Mouse (Mus musculus): ENCODE data around the gene Htra1. TPM values are rescaled to one million over a fixed set of nuclear protein-coding genes. Genes with fewer than 3 reads are reported as not detected.

Htra1 gene
- polyA plus RNA-seq, 1 experiment: 11.5 TPM

DNA sequence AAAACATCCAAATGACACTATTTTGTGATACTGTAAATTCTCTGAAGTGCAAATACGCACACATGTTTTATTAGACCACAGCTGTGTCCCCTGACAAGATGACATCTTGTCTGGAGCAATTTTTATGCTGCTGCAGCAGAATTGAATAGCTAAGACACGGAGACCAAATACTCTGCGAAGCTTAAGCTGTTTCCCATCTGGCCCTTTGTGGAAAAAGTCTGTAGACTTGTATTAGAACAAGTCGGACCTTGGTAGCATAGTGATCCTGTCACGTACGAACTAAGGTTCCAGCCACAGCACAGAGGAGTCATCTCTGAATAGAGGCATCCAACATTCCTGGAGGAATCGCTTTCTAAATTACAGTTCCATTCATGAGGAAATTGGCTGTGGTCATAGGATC is 48.4 kb downstream of the Htra1 start:
- Histone ChIP-seq H3K27ac (ENCODE audit: control insufficient read depth, insufficient read depth, low read depth, low read length, poor library complexity) (no peak overlapping the region), H3K4me1 (ENCODE audit: control insufficient read depth, insufficient read depth, low read length) (no peaks in the 10 kb centered on the region), H3K4me3 (replicated peaks; ENCODE audit: control insufficient read depth, low read depth, low read length) (no peak overlapping the region)
- whole genome bisulfite sequencing: 83% methylated on average over 7 of the region's 7 CpGs
- TF ChIP-seq POLR2A (IDR thresholded peaks at IDR 0.05; ENCODE audit: borderline replicate concordance, control insufficient read depth, low read depth, low read length) (no peak), CTCF (IDR thresholded peaks at IDR 0.05; ENCODE audit: control insufficient read depth, insufficient read depth, low read length) (no peak)

DNA sequence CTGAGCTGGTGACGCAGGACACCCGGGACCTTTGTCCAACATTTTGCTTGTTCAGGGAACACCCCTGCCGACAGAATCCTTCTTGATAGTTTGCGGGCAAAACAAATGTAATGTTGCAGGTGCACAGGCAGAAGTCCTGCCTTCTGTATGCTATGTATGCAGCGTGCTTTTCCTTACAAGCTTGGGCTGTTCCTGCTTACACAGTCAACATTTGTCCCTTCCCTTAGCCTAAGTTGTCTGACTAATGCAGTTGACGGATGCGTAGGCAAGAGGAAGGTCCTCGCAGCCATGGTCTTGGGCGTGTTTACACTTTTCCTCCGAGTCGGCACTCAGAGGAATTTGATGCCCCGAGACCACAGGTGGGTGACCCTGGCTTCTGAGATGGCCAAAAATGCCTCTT is 49.3 kb downstream of the Htra1 start:
- Histone ChIP-seq H3K4me3 (replicated peaks; ENCODE audit: control insufficient read depth, low read depth, low read length) (no peak overlapping the region), H3K27ac (ENCODE audit: control insufficient read depth, insufficient read depth, low read depth, low read length, poor library complexity) (no peak overlapping the region), H3K4me1 (ENCODE audit: control insufficient read depth, insufficient read depth, low read length) (no peaks in the 10 kb centered on the region)
- TF ChIP-seq POLR2A (IDR thresholded peaks at IDR 0.05; ENCODE audit: borderline replicate concordance, control insufficient read depth, low read depth, low read length): no peak
- TF ChIP-seq CTCF (IDR thresholded peaks at IDR 0.05; ENCODE audit: control insufficient read depth, insufficient read depth, low read length): no peak
- 88% methylated on average over 12 of the region's 12 CpGs for WGBS

DNA sequence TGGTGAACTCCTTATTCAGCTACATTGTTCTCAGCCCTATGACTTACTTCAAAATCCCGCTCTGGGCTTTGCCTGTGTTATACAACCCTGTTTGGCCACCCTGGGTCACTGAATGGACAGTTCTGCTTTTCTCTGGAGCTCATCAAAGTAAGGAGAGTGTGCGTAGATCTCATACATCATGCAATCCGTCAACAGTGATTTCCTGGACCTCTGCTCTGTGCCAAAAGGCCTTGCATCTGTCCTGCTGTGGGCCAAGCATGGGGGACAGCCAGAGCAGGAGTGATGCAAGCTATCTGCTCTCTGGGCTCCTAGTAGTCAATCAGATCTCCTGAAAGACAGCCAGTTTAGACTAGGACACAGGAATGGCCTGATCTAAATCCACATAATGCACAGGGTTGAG is 49.8 kb downstream of the Htra1 start:
- TF ChIP-seq POLR2A (IDR thresholded peaks at IDR 0.05; ENCODE audit: borderline replicate concordance, control insufficient read depth, low read depth, low read length) (no peak), CTCF (IDR thresholded peaks at IDR 0.05; ENCODE audit: control insufficient read depth, insufficient read depth, low read length) (no peak)
- 72% methylated on average over 3 of the region's 3 CpGs for WGBS

DNA sequence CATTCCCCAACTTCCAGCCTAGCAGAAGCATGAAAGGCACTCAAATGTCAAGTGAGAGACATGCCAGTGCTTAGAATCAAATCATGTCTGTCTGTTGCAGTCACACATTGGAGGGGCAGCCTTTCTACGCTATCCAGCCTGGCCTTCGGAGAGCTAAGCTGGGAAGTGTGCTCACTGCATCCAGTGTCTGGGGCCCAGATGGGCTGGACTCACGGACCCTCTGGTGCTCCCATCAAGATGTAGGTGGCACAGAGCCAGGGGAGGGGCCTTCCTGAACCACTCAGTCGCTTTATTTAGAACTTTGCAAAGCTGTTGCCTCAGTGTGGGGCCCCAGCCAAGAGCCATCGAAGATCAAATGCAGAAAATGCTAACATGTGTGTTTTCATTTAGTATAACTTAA is 52.2 kb downstream of the Htra1 start:
- no peak for TF ChIP-seq POLR2A (IDR thresholded peaks at IDR 0.05; ENCODE audit: borderline replicate concordance, control insufficient read depth, low read depth, low read length)
- TF ChIP-seq CTCF (IDR thresholded peaks at IDR 0.05; ENCODE audit: control insufficient read depth, insufficient read depth, low read length): no peak
- Histone ChIP-seq H3K4me1 (ENCODE audit: control insufficient read depth, insufficient read depth, low read length) (no peaks in the 10 kb centered on the region), H3K27ac (ENCODE audit: control insufficient read depth, insufficient read depth, low read depth, low read length, poor library complexity) (no peak overlapping the region), H3K4me3 (replicated peaks; ENCODE audit: control insufficient read depth, low read depth, low read length) (no peak overlapping the region)
- 71% methylated on average over 5 of the region's 5 CpGs for WGBS

More for the DNA sequence above, 49.8 kb downstream of the Htra1 start:
- Histone ChIP-seq H3K4me3 (replicated peaks; ENCODE audit: control insufficient read depth, low read depth, low read length) (no peak overlapping the region), H3K4me1 (ENCODE audit: control insufficient read depth, insufficient read depth, low read length) (no peaks in the 10 kb centered on the region), H3K27ac (ENCODE audit: control insufficient read depth, insufficient read depth, low read depth, low read length, poor library complexity) (no peak overlapping the region)

DNA sequence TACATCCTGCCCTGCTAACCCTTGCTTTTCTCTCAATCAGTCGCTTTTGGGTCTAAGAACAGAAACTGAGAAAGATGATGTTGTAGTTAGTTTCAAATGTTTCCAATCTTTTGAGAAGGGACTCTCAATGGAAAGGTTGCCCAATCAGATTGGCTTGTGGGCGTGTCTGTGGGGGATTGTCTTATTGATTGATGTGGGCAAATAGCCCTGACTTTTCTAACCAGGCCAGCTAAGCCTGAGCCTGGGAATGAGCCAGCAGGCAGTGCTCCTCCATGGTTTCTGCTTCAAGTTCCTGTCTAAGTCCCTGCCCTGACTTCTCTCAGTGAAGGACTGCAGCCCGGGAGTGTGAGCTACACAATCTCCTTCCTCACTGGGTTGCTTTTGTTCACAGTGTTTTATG is 53.5 kb downstream of the Htra1 start:
- Histone ChIP-seq H3K27ac (ENCODE audit: control insufficient read depth, insufficient read depth, low read depth, low read length, poor library complexity) (no peak overlapping the region), H3K4me3 (replicated peaks; ENCODE audit: control insufficient read depth, low read depth, low read length) (no peak overlapping the region), H3K4me1 (ENCODE audit: control insufficient read depth, insufficient read depth, low read length) (no peaks in the 10 kb centered on the region)
- TF ChIP-seq CTCF (IDR thresholded peaks at IDR 0.05; ENCODE audit: control insufficient read depth, insufficient read depth, low read length): no peak
- 68% methylated on average over 3 of the region's 3 CpGs for WGBS

DNA sequence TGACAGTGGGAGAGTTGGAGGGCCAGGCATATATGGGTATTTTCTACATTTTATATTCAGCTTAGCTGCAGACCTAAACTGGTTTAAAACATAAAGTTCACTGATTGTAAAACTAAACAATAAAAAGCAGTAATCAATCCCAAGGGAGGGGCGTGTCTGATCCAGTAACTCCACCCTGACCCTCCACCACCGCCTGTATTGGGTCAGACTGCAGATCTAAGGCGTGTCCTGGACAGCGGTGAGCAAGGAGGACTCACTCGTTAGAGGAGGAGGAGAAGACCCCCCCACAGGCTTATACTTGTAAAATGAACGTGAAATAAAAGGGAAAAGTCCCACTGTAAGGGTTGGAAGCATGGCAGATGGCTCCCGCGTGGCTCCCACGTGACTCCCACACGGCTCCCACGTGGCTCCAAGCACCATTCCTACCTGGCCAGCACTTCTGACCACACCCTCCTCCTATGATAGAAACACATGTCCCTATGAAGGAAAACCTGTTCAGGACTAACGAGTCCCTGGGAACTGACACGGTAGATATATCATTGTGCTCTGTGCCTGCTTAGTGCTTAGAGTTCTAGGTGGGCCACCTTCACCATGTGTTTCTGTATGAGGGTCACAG is 55.4 kb downstream of the Htra1 start:
- no peak overlapping the region for H3K27ac ChIP-seq (ENCODE audit: control insufficient read depth, insufficient read depth, low read depth, low read length, poor library complexity)
- no peaks in the 10 kb centered on the region for H3K4me1 ChIP-seq (ENCODE audit: control insufficient read depth, insufficient read depth, low read length)
- TF ChIP-seq POLR2A (IDR thresholded peaks at IDR 0.05; ENCODE audit: borderline replicate concordance, control insufficient read depth, low read depth, low read length) (no peak), CTCF (IDR thresholded peaks at IDR 0.05; ENCODE audit: control insufficient read depth, insufficient read depth, low read length) (no peak)
- no peak overlapping the region for H3K4me3 ChIP-seq (replicated peaks; ENCODE audit: control insufficient read depth, low read depth, low read length)
- WGBS: 85% methylated on average over 13 of the region's 13 CpGs

DNA sequence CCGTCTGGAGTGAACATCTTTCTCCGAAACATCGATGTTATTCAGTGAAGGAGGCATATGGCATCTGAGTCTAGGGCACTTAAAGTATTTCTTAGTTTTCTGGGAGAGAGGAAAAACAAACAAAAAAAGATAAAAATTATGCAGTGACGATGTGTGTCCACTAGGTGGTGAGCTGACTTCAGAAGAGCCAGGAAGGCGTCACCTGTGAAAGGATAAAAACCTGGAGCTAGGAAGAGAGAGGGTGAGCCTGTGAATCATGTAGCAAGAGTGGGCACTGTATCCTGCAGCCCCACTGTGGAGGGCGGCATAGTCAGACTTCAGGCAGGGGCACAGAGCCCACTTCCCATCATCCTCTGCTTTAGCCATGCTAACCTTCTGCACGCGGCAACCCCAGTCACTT is 58.0 kb downstream of the Htra1 start:
- Histone ChIP-seq H3K27ac (ENCODE audit: control insufficient read depth, insufficient read depth, low read depth, low read length, poor library complexity) (no peak overlapping the region), H3K4me1 (ENCODE audit: control insufficient read depth, insufficient read depth, low read length) (no peaks in the 10 kb centered on the region), H3K4me3 (replicated peaks; ENCODE audit: control insufficient read depth, low read depth, low read length) (no peak overlapping the region)
- 55% methylated on average over 8 of the region's 8 CpGs for WGBS
- TF ChIP-seq POLR2A (IDR thresholded peaks at IDR 0.05; ENCODE audit: borderline replicate concordance, control insufficient read depth, low read depth, low read length): no peak
- no peak for TF ChIP-seq CTCF (IDR thresholded peaks at IDR 0.05; ENCODE audit: control insufficient read depth, insufficient read depth, low read length)

DNA sequence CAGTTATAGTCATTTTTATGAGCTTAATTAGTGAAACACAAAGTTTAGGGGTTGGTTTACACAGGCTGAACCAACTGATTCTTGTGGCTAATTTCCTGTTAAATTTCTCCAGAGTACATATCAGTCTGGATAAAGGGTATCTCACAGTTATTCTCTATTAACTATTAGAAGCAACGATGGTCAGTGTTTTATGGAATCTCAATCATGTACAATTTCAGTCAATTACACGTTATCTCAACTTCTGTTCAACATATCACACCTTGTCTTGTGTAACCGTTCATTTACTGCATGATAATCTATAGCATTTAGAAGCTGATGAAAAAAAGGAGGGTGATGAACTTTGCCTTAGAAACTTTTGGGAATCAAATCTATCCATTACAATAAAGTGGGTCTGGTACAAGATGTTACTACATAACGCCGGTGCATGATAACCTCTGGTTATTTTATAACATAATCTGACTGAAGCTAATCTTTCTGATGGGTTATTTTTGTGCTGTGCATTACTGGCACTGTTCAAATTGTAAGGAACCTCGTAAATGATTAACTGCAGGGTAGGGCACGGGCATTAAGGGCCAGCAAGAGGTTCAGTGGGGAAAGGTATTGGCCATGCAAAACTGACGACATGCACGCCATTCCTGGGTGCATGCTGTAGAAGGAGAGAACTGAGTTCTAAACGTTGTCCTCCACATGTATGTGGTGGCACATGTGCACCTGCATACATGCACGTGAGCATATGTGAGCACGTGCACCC is 66.2 kb downstream of the Htra1 start:
- Histone ChIP-seq H3K27ac (ENCODE audit: control insufficient read depth, insufficient read depth, low read depth, low read length, poor library complexity) (no peak overlapping the region), H3K4me3 (replicated peaks; ENCODE audit: control insufficient read depth, low read depth, low read length) (no peak overlapping the region), H3K4me1 (ENCODE audit: control insufficient read depth, insufficient read depth, low read length) (no peaks in the 10 kb centered on the region)
- 77% methylated on average over 12 of the region's 12 CpGs for WGBS
- TF ChIP-seq CTCF (IDR thresholded peaks at IDR 0.05; ENCODE audit: control insufficient read depth, insufficient read depth, low read length): no peak
- no peak for TF ChIP-seq POLR2A (IDR thresholded peaks at IDR 0.05; ENCODE audit: borderline replicate concordance, control insufficient read depth, low read depth, low read length)

All from bone marrow, adult 2 months (tissue).